Mouse (Mus musculus) gastrocnemius, adult 2 months (tissue): Measurements from ENCODE around the gene Myrip. TPM values are rescaled to one million over a fixed set of nuclear protein-coding genes. Genes with fewer than 3 reads are reported as not detected.
"Not testable (repeated sequence)": the region's sequence is repeated elsewhere in the genome, so short reads cannot be mapped to it uniquely, and the experiment has no call there.

Experiments
- DNase-seq: peaks from one replicate; pipeline ENCODE4 v3.0.0; 2022
- H3K27ac ChIP-seq: fragments of 200-600 bp; 2 replicates; pipeline ENCODE4 v1.8.1; 2022; ENCODE audit warnings: mild to moderate bottlenecking
- H3K4me3 ChIP-seq: fragments of 200-600 bp; 2 replicates; pipeline ENCODE4 v1.8.1; 2022; ENCODE audit warnings: mild to moderate bottlenecking, moderate library complexity
- CTCF ChIP-seq: fragments of 200-600 bp; IDR thresholded peaks from 2 replicates; pipeline ENCODE4 v1.8.1; 2022; ENCODE audit warnings: antibody characterized with exemption, mild to moderate bottlenecking, moderate library complexity
- intact Hi-C: fragments of 180-260 bp; cut with DNase I; formaldehyde crosslinking; loops from one replicate; pipeline ENCODE4 v1.15.1; 2025
- long read RNA-seq, 2 experiments: library from polyadenylated mRNA; stranded (forward); transcript quantifications; one replicate each; pipeline ENCODE4 v2.0.0; 2021
- total RNA-seq, 2 experiments: library from RNA; stranded (reverse); gene quantifications; 2 replicates each; pipeline ENCODE4 v1.2.3; 2021

Myrip gene
- total RNA-seq: 1 to 10 TPM in 1 of 2 experiments, under 1 TPM in 1; 0.98 to 1.2 TPM
- long read RNA-seq, experiment 1, full-length matches to known transcripts: 2 of 3 reads
- long read RNA-seq, experiment 1, partial matches to known transcripts: 0 of 3 reads
- long read RNA-seq, experiment 1, other reads (novel, unspliced or antisense): 1 of 3 reads
- long read RNA-seq, experiment 2, full-length matches to known transcripts: 1 of 1 reads
- long read RNA-seq, experiment 2, partial matches to known transcripts: 0 of 1 reads
- long read RNA-seq, experiment 2, other reads (novel, unspliced or antisense): 0 of 1 reads

- intact Hi-C loops, H3K27ac ChIP-seq, H3K4me3 ChIP-seq, DNase-seq: not testable (repeated sequence)
Measured at GRCm38 (mm10) chr9:120301213-120301612, at the start of gene Myrip. Gene Myrip, plus strand, starts transcription at chr9:120301513.

- peak; percentile 38 for DNase-seq
- TF ChIP-seq CTCF: no peak
- intact Hi-C loops: no loop called here
Measured at GRCm38 (mm10) chr9:120259805-120260204, 41.5 kb upstream of the Myrip start.

GRCm38 (mm10) chr9:120263994-120264393 is 37.3 kb upstream of the Myrip start:
- no peak overlapping the region for H3K27ac ChIP-seq
- no peak for TF ChIP-seq CTCF
- no peak overlapping the region for H3K4me3 ChIP-seq
- DNase-seq: no peak
- intact Hi-C loops: no loop called here

More at GRCm38 (mm10) chr9:120259805-120260204, 41.5 kb upstream of the Myrip start:
- Histone ChIP-seq H3K27ac (no peak overlapping the region), H3K4me3 (no peak overlapping the region)

- no peak for TF ChIP-seq CTCF
- H3K4me3 ChIP-seq: no peak overlapping the region
- DNase-seq: peak; percentile 55
- H3K27ac ChIP-seq: peak overlapping the region; percentile 38
- intact Hi-C loops: no loop called here
Measured at GRCm38 (mm10) chr9:120273083-120273482, 28.2 kb upstream of the Myrip start.

GRCm38 (mm10) chr9:120275226-120275625 is 26.1 kb upstream of the Myrip start:
- intact Hi-C loops: no loop called here
- no peak overlapping the region for H3K4me3 ChIP-seq
- no peak overlapping the region for H3K27ac ChIP-seq
- DNase-seq: peak; percentile 30
- no peak for TF ChIP-seq CTCF

GRCm38 (mm10) chr9:120281147-120281546 is 20.2 kb upstream of the Myrip start:
- no peak for TF ChIP-seq CTCF
- no peak overlapping the region for H3K27ac ChIP-seq
- H3K4me3 ChIP-seq: no peak overlapping the region
- intact Hi-C loops: no loop called here
- DNase-seq: no peak

GRCm38 (mm10) chr9:120282461-120283047 is 18.8 kb upstream of the Myrip start:
- H3K4me3 ChIP-seq: no peak overlapping the region
- no peak for DNase-seq
- TF ChIP-seq CTCF: no peak
- intact Hi-C loops: no loop called here
- H3K27ac ChIP-seq: no peak overlapping the region

- intact Hi-C loops: no loop called here
- no peak for TF ChIP-seq CTCF
- Histone ChIP-seq H3K4me3 (no peak overlapping the region), H3K27ac (no peak overlapping the region)
- no peak for DNase-seq
Measured at GRCm38 (mm10) chr9:120283556-120283955, 17.8 kb upstream of the Myrip start.

GRCm38 (mm10) chr9:120288011-120288410 is 13.3 kb upstream of the Myrip start:
- DNase-seq: no peak
- no peak for TF ChIP-seq CTCF
- intact Hi-C loops: no loop called here
- no peak overlapping the region for H3K4me3 ChIP-seq
- H3K27ac ChIP-seq: no peak overlapping the region

- intact Hi-C loops: no loop called here
- Histone ChIP-seq H3K4me3 (no peak overlapping the region), H3K27ac (no peak overlapping the region)
- no peak for TF ChIP-seq CTCF
- no peak for DNase-seq
Measured at GRCm38 (mm10) chr9:120290375-120290774, 10.9 kb upstream of the Myrip start.

- Histone ChIP-seq H3K27ac (no peak overlapping the region), H3K4me3 (no peak overlapping the region)
- no peak for DNase-seq
- TF ChIP-seq CTCF: no peak
- intact Hi-C loops: no loop called here
Measured at GRCm38 (mm10) chr9:120292488-120292887, 8.8 kb upstream of the Myrip start.

GRCm38 (mm10) chr9:120295527-120295926 is 5.8 kb upstream of the Myrip start:
- Histone ChIP-seq H3K4me3 (no peak overlapping the region), H3K27ac (no peak overlapping the region)
- TF ChIP-seq CTCF: peak; percentile 68
- intact Hi-C loops: no loop called here
- no peak for DNase-seq

- Histone ChIP-seq H3K27ac (no peak overlapping the region), H3K4me3 (no peak overlapping the region)
- no peak for DNase-seq
- intact Hi-C loops: loop anchor here (1.0 kb wide), 1 partner anchor 80 kb away; no protein-coding TSS in a partner anchor
- TF ChIP-seq CTCF: peak; percentile 27; the same call in 1 of the 2 replicates
Measured at GRCm38 (mm10) chr9:120296938-120297337, 4.4 kb upstream of the Myrip start.

- intact Hi-C loops: no loop called here
- Histone ChIP-seq H3K27ac (no peak overlapping the region), H3K4me3 (no peak overlapping the region)
- no peak for DNase-seq
- TF ChIP-seq CTCF: peak; percentile 21
Measured at GRCm38 (mm10) chr9:120299429-120299828, 1.9 kb upstream of the Myrip start.
